Mouse (Mus musculus): ENCODE measurements around the gene Ano4. TPM values are rescaled to one million over a fixed set of nuclear protein-coding genes. Genes with fewer than 3 reads are reported as not detected.

Ano4 gene
- polyA plus RNA-seq, 1 experiment from 2014 or later, result 2.0 TPM

GRCm38 (mm10) chr10:89194440-89194839 lies 150.1 kb downstream of the Ano4 start:
- no peak overlapping the region for H3K9ac ChIP-seq (ENCODE audit: low read depth, low read length)
- H3K27ac ChIP-seq, result no peak overlapping the region
- H3K4me3 ChIP-seq (replicated peaks; ENCODE audit: low read depth, low read length), result no peak overlapping the region
- no peaks in the 10 kb centered on the region for H3K4me1 ChIP-seq (replicated peaks; ENCODE audit: insufficient read depth, low read length)
- TF ChIP-seq CTCF (IDR thresholded peaks at IDR 0.05; ENCODE audit: low read depth), result no peak
- no peaks in the 10 kb centered on the region for H3K36me3 ChIP-seq (ENCODE audit: insufficient read depth, low read length)
- no peak overlapping the region for H3K4me2 ChIP-seq (ENCODE audit: low read length)
- H3K27me3 ChIP-seq (ENCODE audit: insufficient read depth, low read length), result no peaks in the 10 kb centered on the region
- no peaks in the 10 kb centered on the region for H3K9me3 ChIP-seq (replicated peaks; ENCODE audit: low read length)
- WGBS, result 72% methylated on average over 7 of the region's 7 CpGs
- DNase-seq (ENCODE audit: low spot score), result no peak
- no peak for ATAC-seq (replicated peaks; ENCODE audit: low FRiP score, low read depth)

GRCm38 (mm10) chr10:89177921-89178320 lies 166.6 kb downstream of the Ano4 start:
- no peak overlapping the region for H3K4me3 ChIP-seq (replicated peaks; ENCODE audit: low read depth, low read length)
- ATAC-seq (replicated peaks; ENCODE audit: low FRiP score, low read depth) (no peak), DNase-seq (ENCODE audit: low spot score) (no peak)
- no peaks in the 10 kb centered on the region for H3K4me1 ChIP-seq (replicated peaks; ENCODE audit: insufficient read depth, low read length)
- H3K27ac ChIP-seq, result no peak overlapping the region
- WGBS, result 83% methylated on average over 4 of the region's 4 CpGs
- no peak for TF ChIP-seq CTCF (IDR thresholded peaks at IDR 0.05; ENCODE audit: low read depth)
- no peak overlapping the region for H3K4me2 ChIP-seq (ENCODE audit: low read length)
- no peak overlapping the region for H3K9ac ChIP-seq (ENCODE audit: low read depth, low read length)
- no peaks in the 10 kb centered on the region for H3K36me3 ChIP-seq (ENCODE audit: insufficient read depth, low read length)
- no peaks in the 10 kb centered on the region for H3K27me3 ChIP-seq (ENCODE audit: insufficient read depth, low read length)
- no peaks in the 10 kb centered on the region for H3K9me3 ChIP-seq (replicated peaks; ENCODE audit: low read length)

- Histone ChIP-seq H3K4me1 (replicated peaks; ENCODE audit: insufficient read depth, low read length) (no peaks in the 10 kb centered on the region), H3K27ac (no peak overlapping the region), H3K9ac (ENCODE audit: low read depth, low read length) (no peak overlapping the region), H3K4me3 (replicated peaks; ENCODE audit: low read depth, low read length) (no peak overlapping the region), H3K36me3 (ENCODE audit: insufficient read depth, low read length) (no peaks in the 10 kb centered on the region), H3K9me3 (replicated peaks; ENCODE audit: low read length) (no peaks in the 10 kb centered on the region), H3K4me2 (ENCODE audit: low read length) (no peak overlapping the region), H3K27me3 (ENCODE audit: insufficient read depth, low read length) (no peaks in the 10 kb centered on the region)
- 81% methylated on average over 1 of the region's 1 CpGs for WGBS
- ATAC-seq (replicated peaks; ENCODE audit: low FRiP score, low read depth) (no peak), DNase-seq (ENCODE audit: low spot score) (peak; percentile 65)
- TF ChIP-seq CTCF (IDR thresholded peaks at IDR 0.05; ENCODE audit: low read depth), result no peak
Observed at GRCm38 (mm10) chr10:89164533-89164932, 180.0 kb downstream of the Ano4 start.

GRCm38 (mm10) chr10:89155502-89155901 lies 189.1 kb downstream of the Ano4 start:
- DNase-seq (ENCODE audit: low spot score), result no peak
- no peak for ATAC-seq (replicated peaks; ENCODE audit: low FRiP score, low read depth)
- no peak overlapping the region for H3K4me2 ChIP-seq (ENCODE audit: low read length)
- H3K27ac ChIP-seq, result no peak overlapping the region
- 24% methylated on average over 2 of the region's 2 CpGs for WGBS
- H3K9ac ChIP-seq (ENCODE audit: low read depth, low read length), result no peak overlapping the region
- no peaks in the 10 kb centered on the region for H3K36me3 ChIP-seq (ENCODE audit: insufficient read depth, low read length)
- H3K4me1 ChIP-seq (replicated peaks; ENCODE audit: insufficient read depth, low read length), result no peaks in the 10 kb centered on the region
- no peak overlapping the region for H3K4me3 ChIP-seq (replicated peaks; ENCODE audit: low read depth, low read length)
- no peak for TF ChIP-seq CTCF (IDR thresholded peaks at IDR 0.05; ENCODE audit: low read depth)
- no peaks in the 10 kb centered on the region for H3K27me3 ChIP-seq (ENCODE audit: insufficient read depth, low read length)
- H3K9me3 ChIP-seq (replicated peaks; ENCODE audit: low read length), result no peaks in the 10 kb centered on the region

GRCm38 (mm10) chr10:89154797-89155465 lies 189.6 kb downstream of the Ano4 start:
- WGBS, result 30% methylated on average over 2 of the region's 2 CpGs
- Histone ChIP-seq H3K27me3 (ENCODE audit: insufficient read depth, low read length) (no peaks in the 10 kb centered on the region), H3K9ac (ENCODE audit: low read depth, low read length) (no peak overlapping the region), H3K4me1 (replicated peaks; ENCODE audit: insufficient read depth, low read length) (no peaks in the 10 kb centered on the region), H3K4me3 (replicated peaks; ENCODE audit: low read depth, low read length) (no peak overlapping the region), H3K36me3 (ENCODE audit: insufficient read depth, low read length) (no peaks in the 10 kb centered on the region), H3K27ac (no peak overlapping the region), H3K4me2 (ENCODE audit: low read length) (no peak overlapping the region), H3K9me3 (replicated peaks; ENCODE audit: low read length) (no peaks in the 10 kb centered on the region)
- no peak for TF ChIP-seq CTCF (IDR thresholded peaks at IDR 0.05; ENCODE audit: low read depth)
- ATAC-seq (replicated peaks; ENCODE audit: low FRiP score, low read depth) (no peak; the same call in 1 of the 2 replicates), DNase-seq (ENCODE audit: low spot score) (peak; percentile 80)

GRCm38 (mm10) chr10:89149166-89149565 lies 195.4 kb downstream of the Ano4 start:
- Histone ChIP-seq H3K27me3 (ENCODE audit: insufficient read depth, low read length) (no peaks in the 10 kb centered on the region), H3K27ac (no peak overlapping the region), H3K9me3 (replicated peaks; ENCODE audit: low read length) (no peaks in the 10 kb centered on the region), H3K9ac (ENCODE audit: low read depth, low read length) (no peak overlapping the region), H3K4me2 (ENCODE audit: low read length) (no peak overlapping the region; the same call in 1 of the 2 replicates), H3K36me3 (ENCODE audit: insufficient read depth, low read length) (no peaks in the 10 kb centered on the region), H3K4me3 (replicated peaks; ENCODE audit: low read depth, low read length) (no peak overlapping the region), H3K4me1 (replicated peaks; ENCODE audit: insufficient read depth, low read length) (no peaks in the 10 kb centered on the region)
- WGBS, result 35% methylated on average over 11 of the region's 11 CpGs
- ATAC-seq (replicated peaks; ENCODE audit: low FRiP score, low read depth) (no peak), DNase-seq (ENCODE audit: low spot score) (peak; percentile 43)
- TF ChIP-seq CTCF (IDR thresholded peaks at IDR 0.05; ENCODE audit: low read depth), result no peak

- H3K27me3 ChIP-seq (ENCODE audit: insufficient read depth, low read length), result no peaks in the 10 kb centered on the region
- WGBS, result 57% methylated on average over 6 of the region's 6 CpGs
- no peak overlapping the region for H3K27ac ChIP-seq
- DNase-seq (ENCODE audit: low spot score) (no peak), ATAC-seq (replicated peaks; ENCODE audit: low FRiP score, low read depth) (no peak)
- no peaks in the 10 kb centered on the region for H3K4me1 ChIP-seq (replicated peaks; ENCODE audit: insufficient read depth, low read length)
- H3K4me2 ChIP-seq (ENCODE audit: low read length), result no peak overlapping the region
- H3K4me3 ChIP-seq (replicated peaks; ENCODE audit: low read depth, low read length), result no peak overlapping the region
- no peaks in the 10 kb centered on the region for H3K36me3 ChIP-seq (ENCODE audit: insufficient read depth, low read length)
- no peak for TF ChIP-seq CTCF (IDR thresholded peaks at IDR 0.05; ENCODE audit: low read depth)
- H3K9me3 ChIP-seq (replicated peaks; ENCODE audit: low read length), result no peaks in the 10 kb centered on the region; the same call in 1 of the 2 replicates
- no peak overlapping the region for H3K9ac ChIP-seq (ENCODE audit: low read depth, low read length)
Observed at GRCm38 (mm10) chr10:89121391-89121790, 223.2 kb downstream of the Ano4 start.
